Mouse (Mus musculus) midbrain, postnatal 0 days (tissue): ENCODE data around the gene Ace. TPM values are rescaled to one million over a fixed set of nuclear protein-coding genes. Genes with fewer than 3 reads are reported as not detected.

Source experiments
- ATAC-seq: fragments of 200-750 bp; cut with Nextera tagmentation; 2 replicates; pipeline ENCODE4 v1.8.0; 2017; ENCODE audit warnings: moderate number of reproducible peaks, mild to moderate bottlenecking, moderate TSS enrichment, moderate library complexity; ENCODE audit not compliant: low FRiP score
- DNase-seq: peaks from one replicate; pipeline ENCODE4 v3.0.0-alpha.2; 2015; ENCODE audit warnings: low spot score
- H3K27ac ChIP-seq: fragments of 300-500 bp; sonication (generic); 2 replicates; pipeline ENCODE4 v1.5.1; 2014; ENCODE audit warnings: low read depth, mild to moderate bottlenecking, low read length, mixed read lengths
- H3K27me3 ChIP-seq: fragments of 300-500 bp; sonication (generic); 2 replicates; pipeline ENCODE4 v1.6.1; 2014; ENCODE audit warnings: low read length, control low read depth, mixed read lengths; ENCODE audit not compliant: insufficient read depth
- H3K36me3 ChIP-seq: fragments of 300-500 bp; sonication (generic); 2 replicates; pipeline ENCODE4 v1.6.1; 2014; ENCODE audit warnings: low read length, control low read depth, mixed read lengths; ENCODE audit not compliant: insufficient read depth
- H3K4me1 ChIP-seq: fragments of 300-500 bp; sonication (generic); 2 replicates; pipeline ENCODE4 v1.6.1; 2014; ENCODE audit warnings: mild to moderate bottlenecking, control low read depth, antibody characterized with exemption, low read length, mixed read lengths; ENCODE audit not compliant: insufficient read depth
- H3K4me2 ChIP-seq: fragments of 300-500 bp; sonication (generic); 2 replicates; pipeline ENCODE4 v1.6.1; 2014; ENCODE audit warnings: low read depth, mild to moderate bottlenecking, low read length, mixed read lengths; ENCODE audit not compliant: poor library complexity, severe bottlenecking
- H3K4me3 ChIP-seq: fragments of 300-500 bp; sonication (generic); 2 replicates; pipeline ENCODE4 v1.5.1; 2014; ENCODE audit warnings: low read depth, mild to moderate bottlenecking, low read length, moderate library complexity
- H3K9ac ChIP-seq: fragments of 300-500 bp; sonication (generic); replicated peaks from 2 replicates; pipeline ENCODE4 v1.6.1; 2014; ENCODE audit warnings: mild to moderate bottlenecking, low read length, moderate library complexity, mixed read lengths; ENCODE audit not compliant: poor library complexity, severe bottlenecking
- H3K9me3 ChIP-seq: fragments of 300-500 bp; sonication (generic); 2 replicates; pipeline ENCODE4 v1.6.1; 2016; ENCODE audit warnings: low read length, control low read depth
- CTCF ChIP-seq: IDR thresholded peaks from 2 replicates; pipeline ENCODE4 v1.5.1; 2016; ENCODE audit warnings: antibody characterized with exemption, mild to moderate bottlenecking
- WGBS: fragments of 180-500 bp; shearing (Covaris S2); extraction: QIAGEN DNeasy Blood & Tissue Kit; methylation state at CpG from one replicate; pipeline ENCODE4 v1.1.7; 2014; 5-methylcytosine and 5-hydroxymethylcytosine counted together
- polyA plus RNA-seq: library from polyadenylated mRNA; unstranded; fragments of >200 nt; fragmentation: Nextera tagmentation; extraction: Ambion mirVana; gene quantifications from 2 replicates; pipeline ENCODE4 v1.2.1, GENCODE M21; 2015
- total RNA-seq: library from RNA; depleted of rRNA; stranded (reverse); fragments of >200 nt; gene quantifications from 2 replicates; pipeline ENCODE4 v1.2.3, GENCODE M21; 2014

Gene Ace
- total and polyA plus RNA-seq, 2 experiments from 2014 or later: 10.0 to 25.1 TPM

DNA sequence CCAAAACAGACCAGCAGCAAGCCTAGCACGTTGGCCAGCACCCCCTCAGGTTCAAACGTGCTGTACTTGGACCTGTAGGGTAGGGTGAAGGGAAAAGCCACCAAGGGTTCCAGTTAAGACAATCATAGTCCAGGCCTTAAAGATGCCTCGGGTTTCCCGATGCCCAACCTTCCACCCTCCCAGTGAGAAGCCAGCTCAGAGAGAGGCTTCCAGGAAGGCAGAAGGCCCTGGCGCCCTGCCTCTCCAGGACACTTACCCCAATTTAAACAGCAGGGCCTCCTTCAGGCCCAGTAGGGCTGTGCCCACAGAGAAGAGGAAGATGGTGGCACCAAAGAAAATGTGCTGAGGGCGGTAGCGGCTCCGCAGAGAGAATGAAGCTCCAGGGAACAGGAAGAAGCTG, 32.2 kb upstream of the Ace start:
- WGBS: 91% methylated on average over 8 of the region's 8 CpGs
- H3K9me3 ChIP-seq: no peaks in the 10 kb centered on the region
- ATAC-seq: no peak

DNA sequence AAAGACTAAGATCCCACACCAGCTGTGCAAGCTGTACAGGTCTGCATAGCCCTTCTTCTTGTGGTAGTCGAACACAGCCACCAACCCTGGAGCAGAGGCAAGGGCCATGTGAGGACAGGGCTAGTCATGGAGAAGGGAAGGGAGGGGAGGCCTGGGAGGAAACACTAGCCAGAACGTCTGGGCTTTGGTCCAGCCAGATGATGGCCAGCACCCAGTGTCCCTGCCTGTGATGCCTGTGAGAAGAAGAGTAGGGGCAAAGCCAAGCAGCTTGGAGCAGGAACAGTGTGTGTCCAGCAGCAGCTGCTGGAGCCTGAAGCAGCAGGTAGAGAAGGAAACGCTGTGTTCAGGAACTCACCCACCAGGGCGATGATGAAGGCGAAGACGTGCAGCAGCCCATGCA, 31.5 kb upstream of the Ace start:
- peaks cover 17% of the 10 kb centered on the region; the same call in 1 of the 2 replicates for H3K36me3 ChIP-seq

More for the DNA sequence above, 32.2 kb upstream of the Ace start:
- Histone ChIP-seq H3K27me3 (no peaks in the 10 kb centered on the region; the same call in 1 of the 2 replicates), H3K36me3 (peaks cover 17% of the 10 kb centered on the region; the same call in 1 of the 2 replicates), H3K4me2 (no peak overlapping the region), H3K4me1 (no peaks in the 10 kb centered on the region), H3K9ac (no peak overlapping the region), H3K27ac (no peak overlapping the region), H3K4me3 (no peak overlapping the region)
- DNase-seq: no peak
- TF ChIP-seq CTCF: no peak

DNA sequence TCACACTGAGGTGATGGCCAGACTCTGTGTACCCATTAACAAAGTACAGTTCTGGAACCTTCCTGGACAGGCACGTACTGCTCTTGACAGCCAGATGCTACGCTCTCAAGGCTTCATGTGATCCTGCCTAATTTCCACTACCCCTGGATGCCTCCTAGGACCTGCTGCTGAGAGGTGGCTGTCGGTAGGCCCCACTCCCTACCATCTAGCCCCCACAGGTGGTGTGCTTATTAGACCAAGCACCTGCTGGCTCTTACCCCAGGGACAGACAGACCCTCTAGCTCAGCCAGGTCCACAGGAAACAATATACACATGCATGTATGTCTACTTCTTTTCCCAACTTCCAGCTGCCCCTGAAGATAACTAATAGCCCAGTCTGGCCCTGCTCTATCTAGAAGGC, 30.8 kb upstream of the Ace start:
- H3K4me1 ChIP-seq: no peaks in the 10 kb centered on the region
- no peak overlapping the region for H3K4me2 ChIP-seq
- no peak for TF ChIP-seq CTCF
- no peaks in the 10 kb centered on the region; the same call in 1 of the 2 replicates for H3K27me3 ChIP-seq
- DNase-seq: no peak
- no peak for ATAC-seq
- 88% methylated on average over 3 of the region's 3 CpGs for WGBS
- peaks cover 17% of the 10 kb centered on the region; the same call in 1 of the 2 replicates for H3K36me3 ChIP-seq
- H3K4me3 ChIP-seq: no peak overlapping the region
- H3K9ac ChIP-seq: no peak overlapping the region
- no peak overlapping the region for H3K27ac ChIP-seq
- H3K9me3 ChIP-seq: no peaks in the 10 kb centered on the region

More for the DNA sequence above, 31.5 kb upstream of the Ace start:
- TF ChIP-seq CTCF: no peak
- Histone ChIP-seq H3K27me3 (no peaks in the 10 kb centered on the region; the same call in 1 of the 2 replicates), H3K27ac (no peak overlapping the region), H3K9ac (no peak overlapping the region), H3K4me2 (no peak overlapping the region), H3K4me3 (no peak overlapping the region), H3K4me1 (no peaks in the 10 kb centered on the region), H3K9me3 (no peaks in the 10 kb centered on the region)
- no peak for ATAC-seq
- peak; percentile 59 for DNase-seq
- 89% methylated on average over 6 of the region's 6 CpGs for WGBS

DNA sequence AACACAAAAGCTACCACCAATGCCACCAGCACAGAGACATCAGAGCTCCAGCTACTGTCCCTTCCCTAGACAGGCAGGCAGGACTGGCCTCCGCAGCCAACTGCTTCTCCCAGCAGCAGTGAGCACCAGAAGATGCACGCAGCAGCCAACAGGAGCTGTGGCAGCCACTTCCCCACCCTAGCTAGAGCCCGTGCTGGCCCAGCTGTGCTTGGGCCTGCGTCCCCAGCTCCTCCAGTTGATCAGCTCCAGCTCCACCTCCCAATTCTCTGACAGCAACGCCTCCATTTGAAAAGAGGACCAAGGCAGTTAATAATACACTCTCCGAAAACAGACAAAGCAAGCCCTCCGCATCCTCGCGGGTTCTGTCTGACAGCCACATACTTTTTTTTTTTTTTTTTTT, 29.0 kb upstream of the Ace start:
- DNase-seq (no peak), ATAC-seq (no peak)
- no peaks in the 10 kb centered on the region; the same call in 1 of the 2 replicates for H3K27me3 ChIP-seq
- no peaks in the 10 kb centered on the region for H3K4me1 ChIP-seq
- H3K9ac ChIP-seq: no peak overlapping the region
- WGBS: 43% methylated on average over 9 of the region's 9 CpGs
- TF ChIP-seq CTCF: no peak
- H3K9me3 ChIP-seq: no peaks in the 10 kb centered on the region
- H3K4me2 ChIP-seq: no peak overlapping the region
- no peak overlapping the region for H3K4me3 ChIP-seq
- no peak overlapping the region for H3K27ac ChIP-seq
- H3K36me3 ChIP-seq: peaks cover 12% of the 10 kb centered on the region; the same call in 1 of the 2 replicates

DNA sequence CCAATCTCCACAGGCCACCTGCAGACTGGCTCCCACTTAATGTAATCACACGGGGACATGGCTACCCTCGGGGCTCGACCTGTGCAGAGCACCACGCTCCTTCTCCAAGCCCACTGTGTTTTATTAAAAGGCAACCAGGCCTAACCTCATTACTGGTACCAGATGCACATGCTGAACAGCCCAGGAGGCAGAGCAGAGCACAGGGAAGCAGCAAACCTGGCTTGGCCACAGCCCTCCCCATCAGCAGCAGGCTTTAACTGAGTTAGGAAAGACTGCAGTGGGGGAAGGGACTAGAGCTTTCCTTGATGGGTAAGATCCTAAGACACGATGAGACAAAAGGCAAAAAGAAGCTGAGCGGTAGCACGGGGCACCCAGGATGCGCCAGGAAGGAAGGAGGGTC, 25.8 kb upstream of the Ace start:
- H3K9ac ChIP-seq: no peak overlapping the region
- H3K27me3 ChIP-seq: no peaks in the 10 kb centered on the region; the same call in 1 of the 2 replicates
- no peak overlapping the region for H3K27ac ChIP-seq
- no peak overlapping the region for H3K4me2 ChIP-seq
- TF ChIP-seq CTCF: no peak
- ATAC-seq: no peak
- H3K4me3 ChIP-seq: no peak overlapping the region
- 63% methylated on average over 8 of the region's 8 CpGs for WGBS
- DNase-seq: no peak
- no peaks in the 10 kb centered on the region for H3K9me3 ChIP-seq
- peaks cover 10% of the 10 kb centered on the region for H3K4me1 ChIP-seq
- no peaks in the 10 kb centered on the region for H3K36me3 ChIP-seq

DNA sequence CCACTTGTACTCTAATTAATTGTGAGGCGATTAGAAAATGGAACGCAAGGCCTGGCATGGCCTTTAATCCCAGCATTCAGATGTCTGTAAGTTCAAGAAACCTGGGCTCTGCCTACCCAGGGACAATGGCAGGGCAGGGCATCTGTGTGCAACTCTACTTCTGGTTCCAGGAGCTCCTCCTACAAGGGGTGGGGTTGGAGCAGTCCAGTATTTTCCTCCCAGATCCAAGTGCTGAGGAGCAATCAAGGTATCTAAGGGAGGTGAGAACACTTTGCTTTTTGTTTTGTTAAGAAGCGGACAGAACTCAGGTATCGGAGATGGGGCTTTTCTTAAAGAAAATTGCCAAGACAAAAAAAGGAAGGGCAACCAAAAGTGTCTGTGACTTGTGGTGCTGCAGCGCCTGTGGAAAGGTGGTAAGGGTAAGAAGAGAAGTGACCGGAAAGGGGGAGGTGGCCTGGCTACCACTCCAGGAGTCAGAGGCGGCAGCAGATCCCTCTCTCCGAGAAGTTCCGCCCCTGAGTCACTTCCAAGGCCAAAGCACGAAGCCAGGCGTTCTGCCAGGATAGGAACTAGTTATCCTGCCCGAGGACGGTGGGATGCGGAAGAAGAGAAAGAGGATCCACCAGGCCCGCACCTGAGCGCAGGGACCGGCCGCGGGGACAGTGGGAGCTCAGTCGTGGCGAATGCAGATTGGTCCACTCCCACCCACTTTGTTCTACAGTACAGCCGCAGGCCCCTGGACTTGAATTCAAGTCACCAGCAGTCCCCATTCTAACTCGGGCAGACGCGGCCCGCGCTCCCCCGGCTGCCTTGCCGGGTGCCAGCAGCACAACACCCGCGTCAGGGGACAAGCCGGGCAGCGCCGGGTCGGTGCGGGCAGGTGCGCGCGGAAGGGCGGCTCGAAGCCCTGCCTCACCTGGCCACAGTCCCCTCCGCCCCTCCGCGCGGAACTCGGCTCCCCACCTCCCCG, 24.3 kb upstream of the Ace start:
- Histone ChIP-seq H3K4me2 (peak overlapping the region; percentile 83), H3K27me3 (no peaks in the 10 kb centered on the region; the same call in 1 of the 2 replicates), H3K9me3 (no peaks in the 10 kb centered on the region), H3K36me3 (no peaks in the 10 kb centered on the region; the same call in 1 of the 2 replicates), H3K4me3 (peak overlapping the region; percentile 70), H3K9ac (peak overlapping the region; percentile 67), H3K27ac (peak overlapping the region; percentile 70), H3K4me1 (peaks cover 10% of the 10 kb centered on the region)
- TF ChIP-seq CTCF: no peak
- DNase-seq: peak; percentile 52
- 6% methylated on average over 41 of the region's 47 CpGs for WGBS
- ATAC-seq: peak; percentile 42
